Mouse (Mus musculus) brain, adult 2 months (tissue): ENCODE measurements around the gene Fgd2.

Source experiments
- DNase-seq: peaks from one replicate; pipeline ENCODE4 v3.0.0; 2011; ENCODE audit warnings: low read depth, low spot score

Gene Fgd2

DNA sequence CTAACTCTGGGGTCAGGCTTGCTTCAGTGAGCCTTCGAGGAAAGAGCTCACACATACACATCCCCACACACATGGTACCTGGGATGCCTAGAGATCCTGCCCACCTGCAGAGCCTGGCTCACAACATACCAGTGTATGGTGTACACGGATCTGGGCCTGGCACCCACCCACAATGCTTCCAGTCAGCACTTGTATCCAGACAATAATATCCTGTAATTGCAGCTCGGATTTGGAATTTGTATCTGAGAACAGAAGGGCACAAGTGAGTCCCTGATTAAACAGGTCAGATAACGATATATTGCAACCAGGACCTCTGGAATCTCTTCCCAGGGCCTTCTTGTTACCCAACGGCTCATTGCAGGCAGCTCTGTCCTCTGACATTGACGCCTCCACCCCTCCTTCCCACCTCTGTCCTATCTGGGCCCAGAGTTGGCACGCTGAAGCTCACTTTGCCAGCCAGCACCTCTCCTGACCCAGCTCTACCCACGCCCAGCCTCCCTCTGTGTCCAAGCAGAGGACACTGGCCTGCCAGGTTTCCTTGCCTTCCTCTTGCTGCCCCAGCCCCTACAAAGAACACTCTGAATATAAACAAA lies 62.3 kb downstream of the Fgd2 start:
- DNase-seq, result no peak

DNA sequence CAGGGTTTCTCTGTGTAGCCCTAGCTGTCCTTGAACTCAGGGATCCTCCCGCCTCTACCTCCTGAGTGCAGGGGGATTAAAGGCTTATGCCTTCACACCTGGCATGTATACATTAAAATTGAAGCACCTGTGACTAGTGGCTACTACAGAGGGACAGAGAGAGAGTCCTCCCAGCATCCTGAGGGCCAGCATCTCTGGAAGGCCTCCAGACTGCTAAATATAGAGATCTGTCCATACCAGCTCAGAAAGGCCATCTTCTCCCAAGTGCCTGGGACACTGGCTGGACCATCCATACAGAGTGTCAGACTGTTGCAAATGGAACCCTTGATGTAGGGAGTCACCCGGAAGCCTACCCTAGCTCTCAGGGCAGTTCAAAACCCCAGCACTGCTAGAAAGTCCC lies 63.3 kb downstream of the Fgd2 start:
- DNase-seq, result no peak

DNA sequence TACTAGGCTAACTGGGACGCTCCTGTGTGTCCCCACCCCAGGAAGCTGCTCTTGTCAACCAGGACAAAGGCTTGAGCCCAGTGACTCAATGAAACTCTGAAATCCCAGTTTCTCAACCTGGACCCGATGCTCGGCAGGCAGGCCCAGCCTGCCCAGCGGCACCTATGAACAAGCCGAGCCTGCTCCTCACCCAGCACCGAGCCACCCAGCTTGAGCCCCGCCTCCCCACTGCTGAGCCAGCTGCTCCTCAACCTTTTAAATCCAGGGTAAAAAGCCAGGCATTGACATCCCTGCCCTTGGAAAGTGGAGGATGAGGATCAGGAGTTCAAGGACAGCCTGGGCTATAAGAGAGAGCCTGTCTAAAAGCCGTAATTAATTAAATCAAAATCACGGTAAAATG lies 64.6 kb downstream of the Fgd2 start:
- DNase-seq, result no peak

GRCm38 (mm10) chr17:29428213-29428612 lies 67.5 kb downstream of the Fgd2 start:
- no peak for DNase-seq

DNA sequence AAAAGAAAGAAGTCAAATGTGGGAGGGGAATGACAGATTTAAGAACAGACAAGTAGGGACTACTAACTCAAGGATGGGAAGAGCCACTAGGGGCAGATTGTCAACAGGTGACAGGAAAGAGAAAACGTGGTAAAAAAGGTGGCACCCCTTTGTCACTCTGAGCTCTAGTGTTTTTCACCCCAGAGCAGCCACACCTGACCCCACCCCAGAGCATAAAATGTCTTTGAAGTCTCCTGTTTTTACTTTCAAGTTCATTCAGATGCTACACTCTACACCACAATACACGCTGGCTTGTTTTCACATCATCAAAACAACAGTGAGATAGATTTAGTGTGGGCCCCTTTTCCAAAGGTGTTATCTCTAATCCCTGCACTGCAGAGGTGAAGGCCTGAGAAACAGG lies 68.1 kb downstream of the Fgd2 start:
- DNase-seq, result no peak
